Mouse (Mus musculus) ES-Bruce4 (cell line): Measurements from ENCODE around the gene Plscr3.

Experiments
- CTCF ChIP-seq: IDR thresholded peaks from one replicate; pipeline ENCODE4 v1.8.1; 2011; ENCODE audit warnings: low read depth, low read length
- POLR2A ChIP-seq: IDR thresholded peaks from one replicate; pipeline ENCODE4 v1.8.1; 2011; ENCODE audit warnings: low read length; ENCODE audit not compliant: insufficient read depth

GRCm38 (mm10) chr11:69883066-69883465 lies 36.9 kb downstream of the Plscr3 start:
- TF ChIP-seq CTCF (peak; percentile 88), POLR2A (no peak)
